20 mouse cellular contexts compared by ENCODE assay signal in the genomic region with DNA sequence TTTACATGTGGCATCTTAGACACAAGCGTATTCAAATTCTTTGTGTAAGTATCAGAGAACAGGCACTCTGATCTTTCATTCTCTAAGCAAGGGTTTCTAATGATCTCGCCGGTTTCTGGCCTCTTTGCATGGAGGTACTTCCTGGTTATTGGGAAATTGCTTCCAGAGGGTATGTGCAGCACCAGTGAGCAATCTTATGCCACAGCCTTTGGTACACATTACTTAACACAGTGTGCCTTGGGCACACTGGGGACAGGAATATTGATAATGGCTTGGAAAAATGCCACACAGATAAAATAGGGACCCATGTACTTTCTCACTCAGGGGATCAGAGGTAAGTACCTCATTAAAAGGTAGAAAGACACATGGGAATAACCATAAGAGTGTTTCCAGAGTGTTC. TPM values are rescaled to one million over a fixed set of nuclear protein-coding genes. Genes with fewer than 3 reads are reported as not detected.
DNase-seq lines count a peak whose midpoint lies in the region; ATAC-seq and TF ChIP-seq lines count a peak whose summit lies in the region.
"Had no signal": no experiment of that assay in that cellular context is flagged by ENCODE, and none has a peak within 500 bp of the region (broad histone marks: within the 10 kb centered on the region; RNA-seq: fewer than 3 reads in every experiment).

No protein-coding gene starts in this region.

- no peaks in the 10 kb centered on the region for H3K27me3 ChIP-seq in liver, postnatal 0 days (ENCODE audit: insufficient read depth, low read length)
- H3K27me3 ChIP-seq in liver, embryonic 12.5 days (replicated peaks), result peaks cover 41% of the 10 kb centered on the region
- H3K27me3 ChIP-seq: embryonic facial prominence, embryonic 15.5 days; forebrain, embryonic 15.5 days had no signal

- no peak for DNase-seq in liver, postnatal 0 days
- DNase-seq in adipocyte (ENCODE audit: low spot score), result peak; percentile 71
- no peak for DNase-seq in right cerebral cortex, postnatal 36 days (ENCODE audit: low spot score in 2 of 2)
- no peak for DNase-seq in layer of hippocampus, adult 8-10 months (ENCODE audit: low spot score in 2 of 2)
- DNase-seq: adrenal gland, adult 8-10 months; adrenal gland, postnatal 36 days; cerebellum, adult 2 months; cerebellum, postnatal 14 days; embryo, embryonic 11 days; gastrocnemius, postnatal 10 days; heart, postnatal 36 days had no signal

- peak; percentile 88 for ATAC-seq in liver, postnatal 0 days
- no peak for ATAC-seq in liver, embryonic 12.5 days
- peak; percentile 24 for ATAC-seq in granulocyte monocyte progenitor cell, adult 5-6 weeks (replicated peaks; ENCODE audit: poor library complexity, severe bottlenecking)
- ATAC-seq in megakaryocyte progenitor cell, adult 5-6 weeks (replicated peaks; ENCODE audit: poor library complexity), result peak; percentile 41; the same call in 1 of the 2 replicates
- no peak for ATAC-seq in CD4-positive, CD25-positive, alpha-beta regulatory T cell, adult 4 months
- ATAC-seq: forebrain, embryonic 15.5 days had no signal

- no peaks in the 10 kb centered on the region for H3K9me3 ChIP-seq in liver, postnatal 0 days (ENCODE audit: low read length)
- H3K9me3 ChIP-seq in liver, embryonic 12.5 days (replicated peaks), result no peaks in the 10 kb centered on the region
- H3K9me3 ChIP-seq: embryonic facial prominence, embryonic 15.5 days; forebrain, embryonic 15.5 days; heart, embryonic 13.5 days; hindbrain, embryonic 15.5 days had no signal

- TF ChIP-seq CTCF in liver, postnatal 0 days (IDR thresholded peaks at IDR 0.05; ENCODE audit: low read depth), result no peak

- H3K27ac ChIP-seq in liver, postnatal 0 days (ENCODE audit: low read depth), result peak overlapping the region; percentile 62
- no peak overlapping the region for H3K27ac ChIP-seq in liver, embryonic 12.5 days
- H3K27ac ChIP-seq: embryonic facial prominence, embryonic 15.5 days; forebrain, embryonic 15.5 days; heart, embryonic 13.5 days; hindbrain, embryonic 15.5 days had no signal

- H3K9ac ChIP-seq in liver, postnatal 0 days (replicated peaks), result no peak overlapping the region
- H3K9ac ChIP-seq in liver, embryonic 12.5 days, result no peak overlapping the region
- H3K9ac ChIP-seq: embryonic facial prominence, embryonic 15.5 days; forebrain, embryonic 15.5 days; heart, embryonic 13.5 days; hindbrain, embryonic 15.5 days had no signal

- H3K4me3 ChIP-seq in liver, postnatal 0 days (ENCODE audit: low read depth, low read length), result no peak overlapping the region
- no peak overlapping the region for H3K4me3 ChIP-seq in liver, embryonic 12.5 days
- H3K4me3 ChIP-seq: embryonic facial prominence, embryonic 15.5 days; erythroblast, embryonic 14.5 days; forebrain, embryonic 15.5 days; heart, embryonic 13.5 days; hindbrain, embryonic 15.5 days had no signal

- TF ChIP-seq EP300 in liver, postnatal 0 days (IDR thresholded peaks at IDR 0.05; ENCODE audit: low read depth), result peak; percentile 65

- no peaks in the 10 kb centered on the region for H3K36me3 ChIP-seq in liver, postnatal 0 days (replicated peaks; ENCODE audit: insufficient read depth, low read length)
- H3K36me3 ChIP-seq in liver, embryonic 12.5 days, result no peaks in the 10 kb centered on the region
- H3K36me3 ChIP-seq: embryonic facial prominence, embryonic 15.5 days; forebrain, embryonic 15.5 days; heart, embryonic 13.5 days; hindbrain, embryonic 15.5 days had no signal

- H3K4me1 ChIP-seq in liver, postnatal 0 days (ENCODE audit: insufficient read depth), result peaks cover 19% of the 10 kb centered on the region
- H3K4me1 ChIP-seq in liver, embryonic 12.5 days, result peaks cover 6% of the 10 kb centered on the region; the same call in 1 of the 2 replicates
- H3K4me1 ChIP-seq: forebrain, embryonic 15.5 days; heart, embryonic 13.5 days had no signal

- no peak overlapping the region for H3K4me2 ChIP-seq in liver, postnatal 0 days (ENCODE audit: low read depth, low read length)
- H3K4me2 ChIP-seq in liver, embryonic 12.5 days, result no peak overlapping the region
- H3K4me2 ChIP-seq: embryonic facial prominence, embryonic 15.5 days; forebrain, embryonic 15.5 days; heart, embryonic 13.5 days; hindbrain, embryonic 15.5 days had no signal

- WGBS in liver, postnatal 0 days (ENCODE audit: insufficient replicate concordance), result 64% methylated on average over 3 of the region's 3 CpGs
- 56% methylated on average over 3 of the region's 3 CpGs for WGBS in liver, embryonic 12.5 days (ENCODE audit: insufficient replicate concordance)

RNA-seq across cellular contexts. Expression of a gene that starts 3.8 kb away (rescaled TPM):
- polyA plus RNA-seq in liver, postnatal 0 days (2015; fragmentation: Nextera tagmentation; extraction: Ambion mirVana), result 0.50 and 0.70 TPM in 2 replicates
- 2.1 and 2.2 TPM in 2 replicates for polyA plus RNA-seq in liver, embryonic 12.5 days (2016; fragmentation: Nextera tagmentation; extraction: Ambion mirVana)
- total RNA-seq in granulocyte monocyte progenitor cell, adult 5-6 weeks (2014; fragmentation: Nextera tagmentation), result 0.70 and 2.6 TPM in 2 replicates
- total RNA-seq in granulocyte monocyte progenitor cell, adult 5-6 weeks (2017), result 5.0 and 12.3 TPM in 2 replicates
- 0.73 and 1.4 TPM in 2 replicates for total RNA-seq in megakaryocyte progenitor cell, adult 5-6 weeks (2015)
- total RNA-seq in megakaryocyte progenitor cell, adult 5-6 weeks (2017), result 3.6 and 4.9 TPM in 2 replicates
- under 1 TPM in 1 of 2 experiments, not detected in 1; 0.26 TPM for polyA plus RNA-seq in CD4-positive, CD25-positive, alpha-beta regulatory T cell, adult 4 months (2017; shearing (Covaris generic))
- total RNA-seq in layer of hippocampus, adult 8-10 months (2022), result 1 to 10 TPM; 7.0 to 9.4 (median 8.3) TPM

Comparison
In these comparisons a context has a peak if more than half of its experiments do, and no peak if none do; other contexts are left out.
1. ATAC-seq: peak in liver, postnatal 0 days (single experiment), granulocyte monocyte progenitor cell, adult 5-6 weeks (single experiment) and megakaryocyte progenitor cell, adult 5-6 weeks (single experiment); none in liver, embryonic 12.5 days (single experiment) and CD4-positive, CD25-positive, alpha-beta regulatory T cell, adult 4 months (single experiment).